Mouse (Mus musculus): Measurements from ENCODE around the gene Mbtps2. TPM values are rescaled to one million over a fixed set of nuclear protein-coding genes. Genes with fewer than 3 reads are reported as not detected.

Gene Mbtps2
- polyA plus RNA-seq, 1 experiment from 2014 or later, result 18.3 TPM

DNA sequence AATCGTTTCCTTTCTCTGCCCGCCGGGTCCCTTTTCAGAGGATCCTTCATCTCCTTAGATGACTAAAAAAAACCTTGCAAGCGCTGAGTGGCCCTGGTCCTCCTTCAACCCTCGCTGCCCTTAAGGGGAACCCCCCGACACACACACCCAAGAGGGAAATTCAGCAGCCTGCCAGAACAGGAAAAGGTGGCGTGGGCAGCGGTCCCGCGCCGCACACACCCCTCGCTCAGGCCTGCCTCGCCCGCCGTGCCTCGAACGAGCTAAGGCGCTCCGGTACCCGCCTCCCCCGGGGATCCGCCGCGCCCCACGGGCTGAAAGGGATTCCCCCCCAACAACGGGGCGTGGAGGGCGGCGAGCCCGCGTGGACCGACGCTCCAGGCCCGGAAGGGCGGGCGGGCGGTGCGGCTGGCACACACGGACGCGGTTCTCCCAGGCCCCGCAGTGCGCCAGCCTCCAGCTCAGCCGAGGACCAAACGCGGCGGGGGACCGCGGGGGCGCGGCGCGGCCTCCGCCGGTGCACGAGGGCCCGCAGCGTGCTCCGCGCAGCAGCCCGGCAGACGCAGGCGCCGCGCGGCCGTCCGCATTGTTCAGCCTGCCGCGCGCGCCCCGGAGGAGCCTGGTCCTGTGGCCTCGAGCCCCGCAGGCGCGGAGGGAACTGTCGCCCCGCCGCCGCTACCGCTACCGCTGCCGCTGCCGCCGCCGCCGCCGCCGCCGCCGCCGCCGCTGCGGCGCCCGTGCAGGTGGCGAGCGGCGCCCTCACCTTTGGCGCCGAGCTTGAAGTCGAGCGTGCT, 107.2 kb downstream of the Mbtps2 start:
- peaks cover 6% of the 10 kb centered on the region; the same call in 1 of the 2 replicates for H3K4me1 ChIP-seq (ENCODE audit: control insufficient read depth, insufficient read depth, low read length)
- H3K9ac ChIP-seq (ENCODE audit: low read length), result peak overlapping the region; percentile 87
- peak overlapping the region; percentile 61 for H3K4me3 ChIP-seq (ENCODE audit: low read depth, low read length)
- no peaks in the 10 kb centered on the region for H3K36me3 ChIP-seq (ENCODE audit: control insufficient read depth, insufficient read depth, low read length)
- H3K9me3 ChIP-seq (ENCODE audit: control insufficient read depth, low read length), result no peaks in the 10 kb centered on the region
- H3K27ac ChIP-seq (ENCODE audit: low read depth, low read length), result peak overlapping the region; percentile 80
- ATAC-seq (ENCODE audit: low FRiP score) (peak; percentile 78), DNase-seq (ENCODE audit: low spot score, missing footprints) (peak; percentile 92)
- 20% methylated on average over 41 of the region's 104 CpGs for WGBS
- peak overlapping the region; percentile 44 for H3K4me2 ChIP-seq
- no peaks in the 10 kb centered on the region for H3K27me3 ChIP-seq (ENCODE audit: control insufficient read depth, insufficient read depth, low read length)

DNA sequence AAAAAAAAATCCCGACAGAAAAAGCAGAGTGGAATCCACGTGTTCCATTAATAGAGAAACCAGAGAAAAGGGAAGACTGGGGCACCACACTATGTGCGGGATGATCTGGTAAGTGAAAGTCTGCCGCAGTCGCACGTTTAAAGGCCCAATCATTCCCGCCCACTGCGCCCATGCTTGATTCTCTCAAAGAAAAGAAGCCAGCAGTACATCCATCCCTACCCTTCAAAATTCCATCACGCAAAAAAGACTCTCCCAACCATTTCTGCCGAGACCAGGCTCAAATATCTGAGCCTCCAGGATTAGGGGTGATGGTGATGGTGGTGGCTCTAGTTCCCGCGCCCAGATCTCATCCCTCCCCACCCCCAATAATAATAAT, 107.8 kb downstream of the Mbtps2 start:
- H3K36me3 ChIP-seq (ENCODE audit: control insufficient read depth, insufficient read depth, low read length), result no peaks in the 10 kb centered on the region
- peaks cover 6% of the 10 kb centered on the region; the same call in 1 of the 2 replicates for H3K4me1 ChIP-seq (ENCODE audit: control insufficient read depth, insufficient read depth, low read length)
- H3K27ac ChIP-seq (ENCODE audit: low read depth, low read length), result peak overlapping the region; percentile 80; the same call in 1 of the 2 replicates
- DNase-seq (ENCODE audit: low spot score, missing footprints), result peak; percentile 90
- peak overlapping the region; percentile 61 for H3K4me3 ChIP-seq (ENCODE audit: low read depth, low read length)
- ATAC-seq (ENCODE audit: low FRiP score), result no peak
- no peaks in the 10 kb centered on the region for H3K9me3 ChIP-seq (ENCODE audit: control insufficient read depth, low read length)
- peak overlapping the region; percentile 87 for H3K9ac ChIP-seq (ENCODE audit: low read length)
- no peaks in the 10 kb centered on the region for H3K27me3 ChIP-seq (ENCODE audit: control insufficient read depth, insufficient read depth, low read length)
- peak overlapping the region; percentile 44 for H3K4me2 ChIP-seq
- WGBS, result 22% methylated on average over 12 of the region's 12 CpGs

GRCm38 (mm10) chrX:157489871-157490721, 108.4 kb downstream of the Mbtps2 start:
- Histone ChIP-seq H3K4me3 (ENCODE audit: low read depth, low read length) (peak overlapping the region; percentile 61), H3K4me2 (peak overlapping the region; percentile 44), H3K4me1 (ENCODE audit: control insufficient read depth, insufficient read depth, low read length) (peaks cover 6% of the 10 kb centered on the region; the same call in 1 of the 2 replicates), H3K9me3 (ENCODE audit: control insufficient read depth, low read length) (no peaks in the 10 kb centered on the region), H3K36me3 (ENCODE audit: control insufficient read depth, insufficient read depth, low read length) (no peaks in the 10 kb centered on the region), H3K9ac (ENCODE audit: low read length) (peak overlapping the region; percentile 87), H3K27ac (ENCODE audit: low read depth, low read length) (no peak overlapping the region), H3K27me3 (ENCODE audit: control insufficient read depth, insufficient read depth, low read length) (no peaks in the 10 kb centered on the region)
- WGBS, result 18% methylated on average over 9 of the region's 9 CpGs
- ATAC-seq (ENCODE audit: low FRiP score) (no peak), DNase-seq (ENCODE audit: low spot score, missing footprints) (peak; percentile 85)

DNA sequence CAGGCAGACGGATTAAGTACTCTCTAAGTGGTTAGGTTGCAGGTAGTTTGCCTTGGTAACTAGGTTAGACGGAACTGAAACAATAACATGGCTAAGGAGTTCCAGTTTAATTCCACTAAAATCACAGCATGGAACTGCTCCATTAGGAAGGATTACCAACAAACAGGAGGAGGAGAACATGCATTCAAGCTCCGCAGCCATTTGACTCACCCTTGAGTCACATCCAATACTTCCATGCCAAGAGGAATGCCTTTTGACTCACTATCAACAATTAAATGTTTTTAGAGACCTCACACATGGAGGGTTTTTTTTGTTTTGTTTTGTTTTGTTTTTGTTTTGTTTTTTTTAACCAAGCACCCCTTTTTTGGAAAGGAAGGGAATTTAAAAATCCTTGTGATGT, 109.7 kb downstream of the Mbtps2 start:
- peaks cover 6% of the 10 kb centered on the region; the same call in 1 of the 2 replicates for H3K4me1 ChIP-seq (ENCODE audit: control insufficient read depth, insufficient read depth, low read length)
- no peaks in the 10 kb centered on the region for H3K27me3 ChIP-seq (ENCODE audit: control insufficient read depth, insufficient read depth, low read length)
- 62% methylated on average over 3 of the region's 3 CpGs for WGBS
- H3K4me3 ChIP-seq (ENCODE audit: low read depth, low read length), result no peak overlapping the region
- ATAC-seq (ENCODE audit: low FRiP score) (no peak), DNase-seq (ENCODE audit: low spot score, missing footprints) (no peak)
- H3K36me3 ChIP-seq (ENCODE audit: control insufficient read depth, insufficient read depth, low read length), result no peaks in the 10 kb centered on the region
- no peak overlapping the region for H3K9ac ChIP-seq (ENCODE audit: low read length)
- no peaks in the 10 kb centered on the region for H3K9me3 ChIP-seq (ENCODE audit: control insufficient read depth, low read length)
- H3K27ac ChIP-seq (ENCODE audit: low read depth, low read length), result no peak overlapping the region
- H3K4me2 ChIP-seq, result no peak overlapping the region

- no peak for DNase-seq (ENCODE audit: low spot score, missing footprints)
- no peaks in the 10 kb centered on the region for H3K36me3 ChIP-seq (ENCODE audit: control insufficient read depth, insufficient read depth, low read length)
- no peak overlapping the region for H3K4me3 ChIP-seq (ENCODE audit: low read depth, low read length)
- no peak for ATAC-seq (ENCODE audit: low FRiP score)
- 69% methylated on average over 2 of the region's 2 CpGs for WGBS
- no peak overlapping the region for H3K27ac ChIP-seq (ENCODE audit: low read depth, low read length)
- H3K27me3 ChIP-seq (ENCODE audit: control insufficient read depth, insufficient read depth, low read length), result no peaks in the 10 kb centered on the region
- H3K4me2 ChIP-seq, result no peak overlapping the region
- no peak overlapping the region for H3K9ac ChIP-seq (ENCODE audit: low read length)
- peaks cover 6% of the 10 kb centered on the region; the same call in 1 of the 2 replicates for H3K4me1 ChIP-seq (ENCODE audit: control insufficient read depth, insufficient read depth, low read length)
- no peaks in the 10 kb centered on the region for H3K9me3 ChIP-seq (ENCODE audit: control insufficient read depth, low read length)
Observed at GRCm38 (mm10) chrX:157486765-157487164, 111.8 kb downstream of the Mbtps2 start.

Other genes starting within 250 kb of the Mbtps2 start
- 0.19 and 0.63 TPM in 2 replicates for gene Phex, start 183.4 kb downstream of the Mbtps2 start, polyA plus RNA-seq (2014; fragmentation: Nextera tagmentation; extraction: Ambion mirVana)
- gene Sms, start 106.4 kb downstream of the Mbtps2 start, polyA plus RNA-seq (2014; fragmentation: Nextera tagmentation; extraction: Ambion mirVana), result 112 and 118 TPM in 2 replicates
- gene Yy2, start 29.7 kb downstream of the Mbtps2 start, polyA plus RNA-seq (2014; fragmentation: Nextera tagmentation; extraction: Ambion mirVana), result 4.7 and 4.9 TPM in 2 replicates
- gene Smpx, start 100.2 kb upstream of the Mbtps2 start, polyA plus RNA-seq (2014; fragmentation: Nextera tagmentation; extraction: Ambion mirVana), result not detected in 2 replicates
- gene Klhl34, start 219.7 kb upstream of the Mbtps2 start, polyA plus RNA-seq (2014; fragmentation: Nextera tagmentation; extraction: Ambion mirVana), result 0.72 and 1.0 TPM in 2 replicates

All from midbrain, embryonic 11.5 days (tissue).